Mouse (Mus musculus) thymus, adult 2 months (tissue): ENCODE results near the gene Sec13. TPM values are rescaled to one million over a fixed set of nuclear protein-coding genes. Genes with fewer than 3 reads are reported as not detected.

Source experiments
- DNase-seq: peaks from one replicate; pipeline ENCODE4 v3.0.0; 2021
- H3K27ac ChIP-seq: fragments of 200-500 bp; 2 replicates; pipeline ENCODE4 v1.5.1; 2012; ENCODE audit warnings: low read length, control low read depth; ENCODE audit not compliant: control insufficient read depth, insufficient read depth
- H3K27me3 ChIP-seq: fragments of 200-500 bp; 2 replicates; pipeline ENCODE4 v1.6.1; 2012; ENCODE audit warnings: mild to moderate bottlenecking, low read length, moderate library complexity, mixed read lengths; ENCODE audit not compliant: control insufficient read depth, insufficient read depth
- H3K36me3 ChIP-seq: fragments of 200-500 bp; 2 replicates; pipeline ENCODE4 v1.6.1; 2012; ENCODE audit warnings: mild to moderate bottlenecking, low read length, moderate library complexity; ENCODE audit not compliant: control insufficient read depth, insufficient read depth
- H3K4me1 ChIP-seq: fragments of 200-500 bp; replicated peaks from 2 replicates; pipeline ENCODE4 v1.6.1; 2012; ENCODE audit warnings: low read length; ENCODE audit not compliant: control insufficient read depth, insufficient read depth
- H3K4me3 ChIP-seq: fragments of 200-500 bp; 2 replicates; pipeline ENCODE4 v1.5.1; 2012; ENCODE audit warnings: mild to moderate bottlenecking, low read length, control low read depth, moderate library complexity; ENCODE audit not compliant: control insufficient read depth, insufficient read depth
- CTCF ChIP-seq: fragments of 200-500 bp; IDR thresholded peaks from 2 replicates; pipeline ENCODE4 v1.5.1; 2012; ENCODE audit warnings: mild to moderate bottlenecking, control low read depth, low read length, moderate library complexity, borderline replicate concordance; ENCODE audit not compliant: control insufficient read depth, poor library complexity, insufficient read depth; ENCODE audit errors: extremely low read depth
- POLR2A ChIP-seq: fragments of 200-500 bp; IDR thresholded peaks from 2 replicates; pipeline ENCODE4 v1.6.1; 2012; ENCODE audit warnings: mild to moderate bottlenecking, low read length, control low read depth, moderate library complexity; ENCODE audit not compliant: control insufficient read depth, poor library complexity, insufficient read depth; ENCODE audit errors: extremely low read depth
- WGBS: fragments of 180-500 bp; shearing (Covaris S2); methylation state at CpG from one replicate; pipeline ENCODE4 v1.1.7; 2018; 5-methylcytosine and 5-hydroxymethylcytosine counted together
- polyA plus RNA-seq: library from polyadenylated mRNA; depleted of rRNA; stranded (reverse); fragments of >200 nt; gene quantifications from 2 replicates; pipeline ENCODE4 v1.2.3, GENCODE M21; 2012

The Sec13 gene
- polyA plus RNA-seq, 1 experiment = 167 TPM

- DNase-seq = no peak
- 97% methylated on average over 3 of the region's 3 CpGs for WGBS
- Histone ChIP-seq H3K36me3 (peaks cover 74% of the 10 kb centered on the region), H3K27ac (no peak overlapping the region), H3K4me1 (no peaks in the 10 kb centered on the region), H3K4me3 (no peak overlapping the region), H3K27me3 (no peaks in the 10 kb centered on the region)
- TF ChIP-seq CTCF (no peak), POLR2A (no peak)
These were observed 27.8 kb downstream of the Sec13 start for GRCm38 (mm10) chr6:113712718-113713117.

- H3K27ac ChIP-seq = peak overlapping the region; percentile 24
- WGBS = under 1% methylated on average over 111 of the region's 113 CpGs
- no peaks in the 10 kb centered on the region for H3K27me3 ChIP-seq
- H3K36me3 ChIP-seq = peaks cover 15% of the 10 kb centered on the region
- peaks cover 12% of the 10 kb centered on the region for H3K4me1 ChIP-seq
- TF ChIP-seq POLR2A (no peak), CTCF (no peak)
- peak; percentile 43 for DNase-seq
- peak overlapping the region; percentile 95 for H3K4me3 ChIP-seq
These were observed 43.0 kb downstream of the Sec13 start for GRCm38 (mm10) chr6:113697222-113698205.

GRCm38 (mm10) chr6:113696582-113697221, 43.8 kb downstream of the Sec13 start, which contains the start of gene Tatdn2:
Gene Tatdn2 (plus strand): TSS chr6:113697050.
- Histone ChIP-seq H3K4me1 (peaks cover 12% of the 10 kb centered on the region), H3K36me3 (peaks cover 7% of the 10 kb centered on the region; the same call in 1 of the 2 replicates), H3K4me3 (peak within 1 kb of the TSS; percentile 95), H3K27ac (peak within 1 kb of the TSS; percentile 92), H3K27me3 (no peaks in the 10 kb centered on the region)
- WGBS = under 1% methylated on average over 58 of the region's 58 CpGs
- peak; percentile 95 for DNase-seq
- TF ChIP-seq CTCF (peak; percentile 74; the same call in 1 of the 2 replicates), POLR2A (peak; percentile 98)

GRCm38 (mm10) chr6:113695766-113696355, 44.7 kb downstream of the Sec13 start:
- peak; percentile 17 for DNase-seq
- Histone ChIP-seq H3K27ac (peak overlapping the region; percentile 92), H3K4me3 (no peak overlapping the region), H3K27me3 (no peaks in the 10 kb centered on the region), H3K4me1 (peaks cover 13% of the 10 kb centered on the region), H3K36me3 (no peaks in the 10 kb centered on the region)
- WGBS = 61% methylated on average over 4 of the region's 4 CpGs
- TF ChIP-seq POLR2A = no peak
- TF ChIP-seq CTCF = no peak

GRCm38 (mm10) chr6:113695203-113695602, 45.3 kb downstream of the Sec13 start:
- H3K4me1 ChIP-seq = peaks cover 18% of the 10 kb centered on the region

GRCm38 (mm10) chr6:113693377-113693776, 47.2 kb downstream of the Sec13 start:
- H3K4me3 ChIP-seq = no peak overlapping the region
- DNase-seq = no peak
- H3K36me3 ChIP-seq = no peaks in the 10 kb centered on the region
- no peak for TF ChIP-seq POLR2A
- TF ChIP-seq CTCF = no peak
- H3K27me3 ChIP-seq = no peaks in the 10 kb centered on the region
- 97% methylated on average over 5 of the region's 5 CpGs for WGBS
- peaks cover 19% of the 10 kb centered on the region for H3K4me1 ChIP-seq
- H3K27ac ChIP-seq = no peak overlapping the region

More at GRCm38 (mm10) chr6:113695203-113695602, 45.3 kb downstream of the Sec13 start:
- Histone ChIP-seq H3K36me3 (no peaks in the 10 kb centered on the region), H3K4me3 (no peak overlapping the region), H3K27me3 (no peaks in the 10 kb centered on the region), H3K27ac (no peak overlapping the region)
- WGBS = 77% methylated on average over 1 of the region's 1 CpGs
- no peak for TF ChIP-seq POLR2A
- no peak for TF ChIP-seq CTCF
- no peak for DNase-seq
